Mouse (Mus musculus) cerebellum, adult 2 months (tissue): ENCODE data around the gene Derl2. TPM values are rescaled to one million over a fixed set of nuclear protein-coding genes. Genes with fewer than 3 reads are reported as not detected.

ENCODE experiments used
- DNase-seq, 2 experiments: peaks; one replicate each; pipeline ENCODE4 v3.0.0; 2021
- H3K27ac ChIP-seq: fragments of 200-500 bp; 2 replicates; pipeline ENCODE4 v1.5.1; 2012; ENCODE audit warnings: low read length, control low read depth, inconsistent platforms; ENCODE audit not compliant: insufficient read depth
- H3K27me3 ChIP-seq: fragments of 200-500 bp; 2 replicates; pipeline ENCODE4 v1.6.1; 2012; ENCODE audit warnings: inconsistent platforms, mild to moderate bottlenecking, low read length, moderate library complexity; ENCODE audit not compliant: control insufficient read depth, insufficient read depth
- H3K4me1 ChIP-seq: fragments of 200-500 bp; 2 replicates; pipeline ENCODE4 v1.6.1; 2011; ENCODE audit warnings: low read length; ENCODE audit not compliant: control insufficient read depth, insufficient read depth
- H3K4me3 ChIP-seq: fragments of 200-500 bp; replicated peaks from 2 replicates; pipeline ENCODE3; 2011; ENCODE audit warnings: mild to moderate bottlenecking, low read depth, low read length, control low read depth; ENCODE audit not compliant: insufficient read depth
- CTCF ChIP-seq: fragments of 200-500 bp; IDR thresholded peaks from 2 replicates; pipeline ENCODE4 v1.5.1; 2011; ENCODE audit warnings: low read depth, mild to moderate bottlenecking, control low read depth, low read length, moderate library complexity, borderline replicate concordance; ENCODE audit not compliant: insufficient read depth
- POLR2A ChIP-seq: fragments of 200-500 bp; IDR thresholded peaks from 2 replicates; pipeline ENCODE4 v1.6.1; 2011; ENCODE audit warnings: low read length, control low read depth, borderline replicate concordance; ENCODE audit not compliant: insufficient read depth
- WGBS: fragments of 180-500 bp; shearing (Covaris S2); methylation state at CpG from one replicate; pipeline ENCODE4 v1.1.7; 2018; 5-methylcytosine and 5-hydroxymethylcytosine counted together
- polyA plus RNA-seq: library from polyadenylated mRNA; depleted of rRNA; stranded (reverse); fragments of >200 nt; gene quantifications from 2 replicates; pipeline ENCODE4 v1.2.3, GENCODE M21; 2012

Gene Derl2
- polyA plus RNA-seq, 1 experiment: 16.9 TPM

DNA sequence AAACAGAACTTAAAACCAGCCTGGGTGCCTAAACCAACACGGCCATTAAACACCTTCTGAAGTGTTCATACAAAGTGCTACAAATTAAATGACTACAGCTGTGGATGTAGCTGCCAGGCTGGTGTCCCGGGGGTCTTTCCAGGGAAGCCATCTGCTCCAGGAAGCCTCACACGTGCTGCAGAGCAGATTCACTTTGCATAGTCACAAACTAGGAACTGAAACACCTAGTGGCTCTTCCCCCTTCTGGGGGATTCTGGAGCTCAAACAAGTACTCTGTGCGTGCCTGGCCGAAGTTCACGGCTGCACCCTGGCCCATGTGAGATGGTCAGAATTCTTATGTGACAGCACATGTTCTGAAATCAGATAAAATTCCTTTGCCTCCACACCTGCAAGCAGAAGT is 39.4 kb downstream of the Derl2 start:
- Histone ChIP-seq H3K4me1 (no peaks in the 10 kb centered on the region), H3K27ac (no peak overlapping the region), H3K27me3 (no peaks in the 10 kb centered on the region), H3K4me3 (no peak overlapping the region)
- no peak for DNase-seq
- 62% methylated on average over 6 of the region's 6 CpGs for WGBS
- TF ChIP-seq CTCF (no peak), POLR2A (no peak)

DNA sequence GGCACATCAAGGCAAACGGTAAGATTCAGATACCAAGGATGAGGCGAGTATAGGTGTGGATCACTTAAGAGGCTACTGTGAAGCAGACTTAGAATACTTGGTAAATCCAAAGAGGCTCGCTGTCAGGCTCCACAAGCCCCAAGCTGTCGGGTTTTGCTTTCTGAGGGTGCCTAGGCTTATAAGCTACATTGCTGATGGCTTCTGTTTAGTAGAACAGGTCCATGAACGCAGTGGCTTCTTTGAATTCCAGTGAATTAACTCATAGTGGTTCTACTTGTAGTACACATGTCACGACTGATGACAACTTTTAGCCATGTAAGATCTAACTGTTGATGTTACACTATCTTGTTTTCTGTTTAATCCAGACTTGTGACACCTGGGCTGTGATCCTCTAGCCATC is 42.3 kb downstream of the Derl2 start:
- DNase-seq: no peak
- TF ChIP-seq CTCF (no peak), POLR2A (no peak)
- 85% methylated on average over 6 of the region's 6 CpGs for WGBS
- Histone ChIP-seq H3K27ac (no peak overlapping the region), H3K27me3 (no peaks in the 10 kb centered on the region), H3K4me3 (no peak overlapping the region), H3K4me1 (no peaks in the 10 kb centered on the region)

DNA sequence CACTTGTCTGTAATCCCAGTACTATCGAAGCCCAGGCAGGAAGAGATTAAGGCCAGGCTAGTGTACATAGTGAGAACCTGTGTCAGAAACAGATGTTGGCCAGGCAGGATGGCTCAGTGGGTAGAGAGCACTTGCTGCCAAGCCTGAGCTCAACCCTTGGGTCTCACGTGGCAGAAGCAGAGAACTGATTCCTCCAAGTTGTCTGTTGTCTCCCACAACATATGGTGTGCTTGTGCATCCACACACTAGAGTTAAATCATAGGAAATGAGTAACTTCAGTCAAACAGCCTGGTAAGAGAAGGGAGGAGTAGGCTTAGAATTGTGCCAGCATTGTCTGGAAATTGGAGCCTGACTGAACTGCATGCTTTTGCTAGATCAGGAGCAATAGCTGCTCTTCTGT is 44.4 kb downstream of the Derl2 start:
- 35% methylated on average over 2 of the region's 2 CpGs for WGBS
- TF ChIP-seq CTCF (no peak), POLR2A (no peak)
- DNase-seq: no peak
- no peak overlapping the region for H3K4me3 ChIP-seq
- no peak overlapping the region for H3K27ac ChIP-seq
- no peaks in the 10 kb centered on the region for H3K27me3 ChIP-seq
- H3K4me1 ChIP-seq: peaks cover 3% of the 10 kb centered on the region; the same call in 1 of the 2 replicates

DNA sequence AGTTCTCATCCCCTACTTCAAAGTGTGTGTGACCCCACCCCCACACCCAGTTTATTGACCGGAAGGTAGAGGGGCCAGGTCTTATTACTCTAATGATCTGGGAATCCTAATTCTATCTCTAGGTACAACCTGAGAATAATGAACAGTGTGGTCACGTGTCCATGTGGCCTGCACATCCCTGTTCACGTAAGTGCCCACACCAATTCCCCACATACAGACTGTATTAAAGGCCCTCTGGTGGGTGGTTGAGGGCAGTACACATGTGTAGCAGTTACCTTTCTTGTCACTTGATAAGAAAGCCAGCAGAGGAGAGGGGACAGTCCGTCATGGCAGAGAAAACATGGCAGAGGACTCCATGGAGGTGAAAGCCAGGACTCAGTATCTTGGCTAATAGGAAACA is 45.7 kb downstream of the Derl2 start:
- Histone ChIP-seq H3K4me1 (peaks cover 3% of the 10 kb centered on the region; the same call in 1 of the 2 replicates), H3K27me3 (no peaks in the 10 kb centered on the region), H3K4me3 (no peak overlapping the region), H3K27ac (no peak overlapping the region)
- WGBS: 59% methylated on average over 4 of the region's 4 CpGs
- TF ChIP-seq CTCF: no peak
- DNase-seq: no peak

DNA sequence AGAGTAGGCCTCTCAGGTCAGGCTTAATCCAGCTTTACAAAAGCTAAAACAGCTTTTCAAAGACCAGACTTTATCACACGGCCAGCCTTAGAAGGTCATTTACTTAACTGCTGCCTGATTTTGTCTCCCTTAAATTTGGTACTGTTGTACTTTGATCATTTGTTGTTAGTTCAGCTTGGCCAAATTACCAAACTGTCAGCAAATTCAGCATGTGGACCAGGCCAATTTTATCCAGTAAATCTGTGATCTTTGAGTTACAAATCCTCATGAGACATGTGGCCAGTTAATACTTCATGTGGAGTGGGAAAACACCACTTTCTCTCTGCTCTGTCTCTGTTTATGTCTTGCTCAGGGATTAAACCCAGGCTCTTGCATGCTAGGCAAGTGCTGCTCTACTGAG is 47.1 kb downstream of the Derl2 start:
- no peak overlapping the region for H3K4me3 ChIP-seq
- no peaks in the 10 kb centered on the region for H3K27me3 ChIP-seq
- H3K4me1 ChIP-seq: peaks cover 6% of the 10 kb centered on the region; the same call in 1 of the 2 replicates
- no peak for DNase-seq
- TF ChIP-seq CTCF (no peak), POLR2A (no peak)
- H3K27ac ChIP-seq: no peak overlapping the region
- WGBS: 60% methylated on average over 1 of the region's 1 CpGs

DNA sequence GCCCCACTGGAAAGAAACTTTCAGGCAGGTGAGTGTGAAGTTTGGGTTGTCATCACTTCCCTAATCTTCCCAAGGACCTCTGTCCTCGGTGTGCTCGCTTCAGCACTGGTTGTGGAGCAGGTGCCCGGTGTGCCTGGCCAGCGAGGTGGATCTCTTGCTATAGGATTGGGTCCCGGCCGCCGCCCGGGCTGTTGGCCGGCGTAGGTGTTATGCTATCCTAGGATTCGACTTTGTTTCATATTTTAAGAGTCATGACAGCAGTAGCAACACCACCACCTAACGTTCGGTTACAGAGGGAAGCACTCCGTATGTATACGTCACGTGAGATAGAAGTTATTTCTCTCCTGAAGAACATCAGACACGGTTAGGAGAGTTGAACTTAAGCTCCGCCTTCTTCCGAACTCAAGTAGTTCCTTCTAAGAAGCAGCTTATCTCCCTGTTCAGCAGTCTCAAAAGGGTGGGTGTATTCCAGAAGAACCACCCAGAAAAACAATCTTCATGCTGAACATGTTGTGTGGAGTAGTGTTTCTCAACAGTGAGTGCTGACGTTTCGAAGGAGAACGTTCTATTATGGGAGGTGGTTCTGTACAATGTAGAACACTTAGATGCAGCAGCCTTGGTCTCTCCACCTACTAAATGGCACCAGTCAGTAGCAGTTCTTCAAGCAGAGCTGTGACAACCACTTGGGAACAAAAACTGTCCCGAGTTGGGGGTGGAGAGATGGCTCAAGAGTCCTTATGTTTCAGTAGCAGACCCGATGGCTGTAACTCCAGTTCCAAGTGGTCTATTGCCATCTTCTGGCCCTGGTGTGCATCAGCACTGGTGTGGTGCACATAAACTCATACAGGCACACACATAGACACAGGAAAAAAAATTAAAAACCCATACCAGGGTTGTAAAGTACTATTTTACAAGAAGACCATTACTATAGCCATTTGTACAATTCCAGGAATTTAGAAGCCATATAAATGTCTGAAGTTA is 48.8 kb downstream of the Derl2 start:
- 14% methylated on average over 24 of the region's 24 CpGs for WGBS
- H3K27me3 ChIP-seq: no peaks in the 10 kb centered on the region
- no peak for TF ChIP-seq CTCF
- no peak for TF ChIP-seq POLR2A

DNA sequence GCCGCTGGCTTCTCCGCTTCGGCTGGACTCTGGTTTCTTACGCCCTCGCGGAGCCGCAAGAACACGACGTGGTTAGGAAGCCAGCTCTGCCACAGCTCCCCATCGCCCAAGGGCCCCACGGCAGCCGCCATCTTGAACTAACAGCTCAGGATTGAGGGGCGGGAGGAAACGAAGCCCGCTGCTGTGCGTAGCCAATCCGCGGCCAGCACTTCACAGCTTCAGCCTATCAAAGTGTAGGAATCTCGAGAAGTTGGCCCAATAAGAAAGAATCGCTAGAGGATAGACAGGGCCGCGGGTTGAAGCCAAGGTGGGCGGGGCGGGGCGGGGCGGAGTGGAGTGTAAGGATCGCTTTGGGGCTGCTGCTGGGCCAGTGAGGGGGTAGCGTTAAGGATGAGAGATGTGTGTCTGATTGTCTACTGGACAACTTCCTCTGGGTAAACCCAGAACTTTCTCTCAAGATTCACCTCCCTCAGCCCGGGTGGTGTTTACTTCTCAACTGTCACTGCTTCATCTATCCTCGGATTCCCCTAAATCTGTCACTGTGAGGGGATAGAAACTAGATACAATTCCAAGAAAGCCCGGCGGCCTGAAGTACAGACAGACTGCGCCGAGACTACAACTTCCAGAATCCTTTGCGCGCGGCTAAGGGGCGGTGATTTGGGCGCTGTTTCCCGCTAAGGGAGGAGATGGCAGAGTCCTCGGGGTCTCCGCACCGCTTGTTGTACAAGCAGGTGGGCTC is 49.7 kb downstream of the Derl2 start, which contains the start of the genes Nup88 and Rpain:
Gene Nup88 (minus strand): TSS at position 153 of the 739 bp plus-strand sequence.
Gene Rpain (plus strand): TSS at position 393 of the 739 bp plus-strand sequence.
- H3K4me3 ChIP-seq: peak within 1 kb of the TSS; percentile 66
- WGBS: under 1% methylated on average over 43 of the region's 43 CpGs
- peaks cover 6% of the 10 kb centered on the region; the same call in 1 of the 2 replicates for H3K4me1 ChIP-seq
- H3K27ac ChIP-seq: peak within 1 kb of the TSS; percentile 65
- no peaks in the 10 kb centered on the region for H3K27me3 ChIP-seq
- DNase-seq: peak; percentile 93 to 96
- TF ChIP-seq POLR2A: peak; percentile 84
- no peak for TF ChIP-seq CTCF

More for the DNA sequence above, 48.8 kb downstream of the Derl2 start:
- DNase-seq: no peak
- no peak overlapping the region for H3K27ac ChIP-seq
- H3K4me3 ChIP-seq: peak overlapping the region; percentile 62
- peaks cover 6% of the 10 kb centered on the region; the same call in 1 of the 2 replicates for H3K4me1 ChIP-seq

DNA sequence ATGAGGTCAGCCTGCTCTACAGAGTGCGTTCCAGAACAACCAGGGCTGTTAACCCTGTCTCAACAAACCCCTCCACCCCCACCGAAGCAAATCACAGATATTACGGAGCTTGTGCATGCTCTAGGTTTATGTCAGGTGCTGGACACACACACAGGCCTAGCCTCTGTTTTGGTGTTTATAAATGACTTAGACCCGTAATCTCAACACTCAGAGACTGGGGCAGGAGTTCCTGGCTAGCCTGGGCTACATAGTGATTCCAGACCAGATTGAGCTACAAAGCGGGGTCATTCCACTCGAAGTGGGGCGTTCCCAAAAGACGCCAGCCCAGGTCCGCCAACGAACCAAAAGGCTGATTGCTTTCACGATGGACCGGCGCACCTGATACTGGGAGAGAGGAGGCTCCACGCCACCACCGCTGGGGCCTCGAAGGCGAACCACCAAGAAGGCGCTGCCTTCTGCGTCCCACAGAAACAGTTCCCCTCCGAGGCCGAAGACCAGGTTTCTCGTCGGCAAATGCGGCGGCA is 50.3 kb downstream of the Derl2 start:
- H3K4me1 ChIP-seq: peaks cover 6% of the 10 kb centered on the region; the same call in 1 of the 2 replicates
- H3K4me3 ChIP-seq: peak overlapping the region; percentile 66
- under 1% methylated on average over 25 of the region's 25 CpGs for WGBS
- peak overlapping the region; percentile 65 for H3K27ac ChIP-seq
- no peaks in the 10 kb centered on the region for H3K27me3 ChIP-seq
- no peak for DNase-seq
- TF ChIP-seq POLR2A: no peak
- no peak for TF ChIP-seq CTCF
